Mouse (Mus musculus) liver, adult 2 months (tissue): ENCODE results near the gene Prrc2c. TPM values are rescaled to one million over a fixed set of nuclear protein-coding genes. Genes with fewer than 3 reads are reported as not detected.

ENCODE experiments used
- DNase-seq: peaks from one replicate; pipeline ENCODE4 v3.0.0-alpha.2; 2011; ENCODE audit warnings: low read depth, low spot score; ENCODE audit errors: extremely low read depth
- H3K27ac ChIP-seq: fragments of 200-500 bp; replicated peaks from 2 replicates; pipeline ENCODE4 v1.5.1; 2012; ENCODE audit warnings: low read depth, mild to moderate bottlenecking, control low read depth, inconsistent platforms, low read length; ENCODE audit not compliant: insufficient read depth
- H3K27me3 ChIP-seq: fragments of 200-500 bp; 2 replicates; pipeline ENCODE4 v1.6.1; 2012; ENCODE audit warnings: mild to moderate bottlenecking, moderate library complexity, low read length, inconsistent platforms; ENCODE audit not compliant: control insufficient read depth, insufficient read depth
- H3K36me3 ChIP-seq: fragments of 200-500 bp; 2 replicates; pipeline ENCODE4 v1.6.1; 2012; ENCODE audit warnings: low read length, inconsistent platforms; ENCODE audit not compliant: control insufficient read depth, insufficient read depth
- H3K4me1 ChIP-seq: fragments of 200-500 bp; 2 replicates; pipeline ENCODE4 v1.6.1; 2011; ENCODE audit warnings: low read length; ENCODE audit not compliant: control insufficient read depth, insufficient read depth
- H3K4me3 ChIP-seq: fragments of 200-500 bp; 2 replicates; pipeline ENCODE4 v1.5.1; 2011; ENCODE audit warnings: low read depth, mild to moderate bottlenecking, control low read depth, low read length, moderate library complexity; ENCODE audit not compliant: insufficient read depth
- H3K79me2 ChIP-seq: fragments of 200-500 bp; 2 replicates; pipeline ENCODE4 v1.6.1; 2012; ENCODE audit warnings: inconsistent platforms, mild to moderate bottlenecking, low read length, moderate library complexity; ENCODE audit not compliant: control insufficient read depth, insufficient read depth
- H3K9ac ChIP-seq: fragments of 200-500 bp; 2 replicates; pipeline ENCODE4 v1.6.1; 2012; ENCODE audit warnings: low read depth, mild to moderate bottlenecking, control low read depth, inconsistent platforms, low read length
- CTCF ChIP-seq: fragments of 200-500 bp; IDR thresholded peaks from 2 replicates; pipeline ENCODE4 v1.5.1; 2011; ENCODE audit warnings: low read depth, low read length, control low read depth
- POLR2A ChIP-seq: fragments of 200-500 bp; IDR thresholded peaks from 2 replicates; pipeline ENCODE4 v1.6.1; 2011; ENCODE audit warnings: low read length, control low read depth; ENCODE audit not compliant: insufficient read depth; ENCODE audit errors: extremely low read depth
- WGBS: fragments of 180-500 bp; shearing (Covaris S2); methylation state at CpG from one replicate; pipeline ENCODE4 v1.1.7; 2018; 5-methylcytosine and 5-hydroxymethylcytosine counted together
- polyA plus RNA-seq: library from polyadenylated mRNA; depleted of rRNA; stranded (reverse); fragments of >200 nt; gene quantifications from 2 replicates; pipeline ENCODE4 v1.2.3, GENCODE M21; 2012
- total RNA-seq: library from RNA; depleted of rRNA; stranded (reverse); fragments of >200 nt; gene quantifications from 2 replicates; pipeline ENCODE4 v1.2.3, GENCODE M21; 2014

Gene Prrc2c
- total and polyA plus RNA-seq, 2 experiments: 11.4 to 19.2 TPM

- Histone ChIP-seq H3K27ac (no peak overlapping the region), H3K36me3 (peaks cover 32% of the 10 kb centered on the region)
- no peak for DNase-seq
Observed at GRCm38 (mm10) chr1:162723610-162724009, 16.7 kb downstream of the Prrc2c start.

GRCm38 (mm10) chr1:162720645-162721044 is 19.7 kb downstream of the Prrc2c start:
- no peak for DNase-seq
- H3K27ac ChIP-seq: no peak overlapping the region
- no peak overlapping the region for H3K4me3 ChIP-seq
- no peaks in the 10 kb centered on the region for H3K79me2 ChIP-seq
- no peak overlapping the region for H3K9ac ChIP-seq
- 87% methylated on average over 2 of the region's 2 CpGs for WGBS
- peaks cover 48% of the 10 kb centered on the region for H3K36me3 ChIP-seq
- no peak for TF ChIP-seq POLR2A
- TF ChIP-seq CTCF: no peak
- H3K27me3 ChIP-seq: no peaks in the 10 kb centered on the region
- H3K4me1 ChIP-seq: no peaks in the 10 kb centered on the region

More at GRCm38 (mm10) chr1:162723610-162724009, 16.7 kb downstream of the Prrc2c start:
- H3K79me2 ChIP-seq: peaks cover 6% of the 10 kb centered on the region; the same call in 1 of the 2 replicates
- H3K4me3 ChIP-seq: no peak overlapping the region
- TF ChIP-seq CTCF (no peak), POLR2A (no peak)
- H3K4me1 ChIP-seq: no peaks in the 10 kb centered on the region
- H3K27me3 ChIP-seq: no peaks in the 10 kb centered on the region
- no peak overlapping the region for H3K9ac ChIP-seq

- H3K4me1 ChIP-seq: no peaks in the 10 kb centered on the region
- H3K27ac ChIP-seq: no peak overlapping the region
- H3K9ac ChIP-seq: no peak overlapping the region
- no peaks in the 10 kb centered on the region for H3K79me2 ChIP-seq
- H3K4me3 ChIP-seq: no peak overlapping the region
- no peak for DNase-seq
- TF ChIP-seq CTCF (no peak), POLR2A (no peak)
- peaks cover 60% of the 10 kb centered on the region for H3K36me3 ChIP-seq
- no peaks in the 10 kb centered on the region for H3K27me3 ChIP-seq
- 81% methylated on average over 8 of the region's 8 CpGs for WGBS
Observed at GRCm38 (mm10) chr1:162700389-162701066, 39.8 kb downstream of the Prrc2c start.

- DNase-seq: no peak
- no peak overlapping the region for H3K9ac ChIP-seq
- no peaks in the 10 kb centered on the region for H3K79me2 ChIP-seq
- H3K36me3 ChIP-seq: peaks cover 61% of the 10 kb centered on the region
- H3K4me1 ChIP-seq: no peaks in the 10 kb centered on the region
- no peak overlapping the region for H3K4me3 ChIP-seq
- H3K27ac ChIP-seq: no peak overlapping the region
- no peaks in the 10 kb centered on the region for H3K27me3 ChIP-seq
- TF ChIP-seq POLR2A: no peak
- TF ChIP-seq CTCF: no peak
- 92% methylated on average over 6 of the region's 6 CpGs for WGBS
Observed at GRCm38 (mm10) chr1:162697866-162698265, 42.5 kb downstream of the Prrc2c start.

- Histone ChIP-seq H3K27me3 (no peaks in the 10 kb centered on the region), H3K4me1 (no peaks in the 10 kb centered on the region), H3K4me3 (no peak overlapping the region), H3K9ac (no peak overlapping the region), H3K79me2 (no peaks in the 10 kb centered on the region; the same call in 1 of the 2 replicates), H3K27ac (no peak overlapping the region), H3K36me3 (peaks cover 66% of the 10 kb centered on the region)
- TF ChIP-seq CTCF (no peak), POLR2A (no peak)
- WGBS: 86% methylated on average over 2 of the region's 2 CpGs
- DNase-seq: no peak
Observed at GRCm38 (mm10) chr1:162693721-162694120, 46.6 kb downstream of the Prrc2c start.

GRCm38 (mm10) chr1:162665486-162666174 is 74.7 kb downstream of the Prrc2c start:
- Histone ChIP-seq H3K36me3 (no peaks in the 10 kb centered on the region; the same call in 1 of the 2 replicates), H3K4me3 (no peak overlapping the region), H3K79me2 (no peaks in the 10 kb centered on the region), H3K27me3 (no peaks in the 10 kb centered on the region), H3K9ac (no peak overlapping the region), H3K27ac (no peak overlapping the region), H3K4me1 (no peaks in the 10 kb centered on the region)
- no peak for DNase-seq
- no peak for TF ChIP-seq POLR2A
- no peak for TF ChIP-seq CTCF
- WGBS: 12% methylated on average over 11 of the region's 11 CpGs
